Mouse (Mus musculus) frontal cortex, postnatal 10 days (tissue): ENCODE measurements at regions not wholly inside any gene's neighbourhood (a gene's known extent, or its start where the extent isn't known, plus 50 kb on each side); places are given as distances from the start of the nearest gene placed in this dataset.
A peak's percentile ranks its signal among the peaks of the same experiment; 100 is the strongest.
"Not testable (repeated sequence)": the region's sequence is repeated elsewhere in the genome, so short reads cannot be mapped to it uniquely, and the experiment has no call there.

Experiments used
- DNase-seq, 2 experiments: peaks; one replicate each; pipeline ENCODE4 v3.0.0; 2022; ENCODE audit warnings: low spot score in 2 of 2, mixed read lengths in 1 of 2

DNA sequence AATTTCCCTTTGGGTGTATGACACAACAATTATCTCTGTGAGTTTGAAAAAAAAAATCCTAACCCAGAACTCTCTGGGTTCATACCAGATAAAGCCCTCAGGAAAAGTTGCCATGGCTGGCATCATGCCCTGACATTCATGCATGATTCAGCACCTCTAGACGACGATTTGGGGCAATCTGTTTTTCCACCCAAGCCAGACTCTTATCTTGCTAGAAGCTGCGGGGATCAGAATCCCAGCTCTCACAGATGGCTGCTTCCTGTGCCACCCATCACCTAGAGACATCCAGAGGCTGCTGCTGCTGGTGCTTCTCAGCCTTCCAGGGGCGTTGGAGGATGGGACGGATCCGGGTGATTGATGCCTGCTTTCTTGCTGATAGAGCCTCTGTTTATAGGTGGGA, 209.2 kb downstream of the Cd47 start:
- DNase-seq: peak; percentile 40 to 42

DNA sequence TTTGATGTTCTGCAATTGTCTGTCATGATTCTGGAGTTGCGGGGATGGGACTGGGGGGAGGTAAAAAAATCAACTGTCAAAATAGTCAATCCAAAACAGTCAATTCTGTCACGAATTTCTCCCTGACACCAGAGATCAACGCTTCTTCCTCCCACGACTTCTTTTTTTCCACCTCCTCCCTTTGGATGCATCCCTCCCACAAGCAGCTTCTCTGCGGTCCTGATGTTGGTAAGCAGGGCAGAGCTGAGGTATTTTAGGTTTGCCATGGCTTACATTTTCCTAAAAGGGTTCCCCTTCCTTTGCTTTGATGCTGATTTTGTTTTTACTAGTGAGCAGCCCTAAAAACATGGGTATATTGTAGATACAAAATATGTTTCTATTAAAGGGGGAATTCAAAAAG, 209.7 kb downstream of the Cd47 start:
- DNase-seq: no peak

DNA sequence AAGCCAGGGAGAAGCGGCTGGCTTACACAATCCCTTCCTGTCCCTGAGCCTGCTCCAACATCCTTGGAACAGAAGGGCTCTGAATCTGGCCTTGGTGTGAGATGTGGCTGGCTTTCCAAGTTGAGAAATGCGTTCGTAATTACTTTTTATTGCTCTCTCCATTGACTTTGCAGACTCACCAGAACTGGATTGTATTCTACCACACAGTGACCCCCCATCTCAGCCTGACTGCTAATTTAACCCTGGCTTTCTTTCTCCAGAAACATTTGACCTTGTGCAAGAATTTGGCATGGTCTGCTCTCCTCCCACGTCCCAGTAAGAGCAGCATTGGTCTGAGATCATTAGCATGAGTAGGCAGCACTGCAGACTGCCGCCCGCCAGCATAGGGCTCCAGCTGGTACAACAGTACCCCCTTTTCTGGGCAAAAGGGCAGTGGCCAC, 210.2 kb downstream of the Cd47 start:
- DNase-seq: peak; percentile 17 to 30

DNA sequence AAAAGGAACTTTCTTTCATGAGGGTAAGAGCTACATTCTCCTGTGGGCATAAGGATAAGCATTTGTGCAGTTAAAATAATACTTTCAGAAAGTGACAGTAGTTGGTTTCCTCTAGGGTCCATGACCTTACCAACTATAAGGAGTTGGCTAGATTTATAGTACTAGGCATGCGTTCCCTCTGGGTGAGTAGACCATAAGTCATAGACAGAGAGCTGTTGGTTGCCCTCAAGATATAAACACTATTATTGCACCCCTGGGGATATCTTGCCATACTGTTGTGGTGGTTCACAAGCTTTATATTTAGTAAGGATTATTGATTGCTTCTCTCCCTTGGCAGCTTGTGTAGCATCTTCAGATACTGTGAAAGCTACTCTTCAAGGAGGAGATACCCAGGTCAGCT, 223.6 kb downstream of the Cd47 start:
- DNase-seq: no peak

DNA sequence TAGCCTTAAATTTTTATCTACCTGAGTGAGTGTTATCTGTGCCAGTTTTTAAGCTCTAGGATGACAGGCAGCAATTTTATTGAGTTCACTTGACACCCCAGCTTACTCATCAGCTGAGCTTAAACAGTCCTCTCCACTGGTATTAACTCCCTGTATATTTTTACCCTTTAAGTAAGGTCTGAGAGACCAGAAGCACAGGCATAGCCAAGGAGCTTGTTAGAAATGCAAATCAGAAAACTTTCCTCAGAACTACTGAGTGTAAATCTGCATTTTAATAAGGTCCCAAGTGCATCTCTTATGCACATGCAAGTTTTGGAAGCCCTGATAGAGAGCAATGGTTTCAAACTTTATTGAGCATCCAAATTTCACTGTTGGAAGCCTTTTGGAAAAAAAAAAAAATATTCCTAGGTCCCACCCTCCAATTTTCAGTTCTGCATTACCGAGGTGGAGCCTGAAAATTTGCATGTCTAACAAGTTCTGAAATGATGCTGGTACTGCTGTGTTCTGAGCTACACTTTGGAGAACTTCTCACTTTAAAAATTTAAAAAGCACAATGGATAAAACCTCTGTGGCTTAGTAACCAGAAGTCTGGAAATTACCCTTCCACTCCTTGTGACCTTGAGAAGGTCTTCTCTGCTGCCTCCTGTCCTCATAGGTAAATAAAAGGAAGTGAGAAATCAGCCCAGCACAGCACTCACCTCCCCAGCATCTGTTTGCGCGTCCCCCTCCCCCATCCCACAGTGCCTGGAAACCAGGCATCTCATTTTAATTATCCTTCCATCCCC, 226.0 kb downstream of the Cd47 start:
- no peak for DNase-seq

DNA sequence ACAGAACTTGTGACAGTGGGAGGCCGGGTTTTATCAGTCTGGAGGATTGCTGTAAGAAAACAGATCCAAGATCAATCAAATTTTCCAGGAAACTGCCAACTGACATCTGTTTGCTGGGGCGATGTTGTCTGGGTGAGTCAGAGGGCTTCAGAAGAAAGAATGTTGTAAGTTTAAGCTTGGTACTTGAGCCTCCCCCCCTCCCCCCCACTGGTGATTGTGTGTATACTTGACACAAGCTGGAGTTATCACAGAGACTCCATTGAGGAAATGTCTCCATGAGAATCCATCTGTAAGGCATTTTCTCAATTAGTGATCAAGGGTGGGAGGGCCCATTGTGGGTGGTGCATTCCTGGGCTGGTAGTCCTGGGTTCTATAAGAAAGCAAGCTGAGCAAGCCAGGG, 226.9 kb downstream of the Cd47 start:
- DNase-seq: no peak

DNA sequence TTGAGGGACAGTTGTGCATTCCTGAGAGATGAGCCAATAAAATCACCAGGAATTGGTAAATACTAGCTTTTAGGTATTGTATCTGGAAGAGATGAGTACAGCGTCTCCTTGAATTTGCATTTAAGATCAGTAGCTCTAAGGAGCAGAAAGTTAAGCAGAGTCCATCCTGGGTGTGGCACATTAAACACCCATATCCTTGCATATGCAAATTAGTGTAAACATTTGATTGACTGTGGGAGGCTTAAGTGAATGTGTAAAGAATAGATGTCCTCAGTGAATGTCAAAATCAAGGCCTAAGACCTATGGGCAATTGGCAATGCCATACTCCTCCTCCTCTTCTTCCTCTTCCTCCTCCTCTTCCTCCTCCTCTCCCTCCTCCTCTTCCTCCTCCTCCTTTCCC, 229.4 kb downstream of the Cd47 start:
- no peak for DNase-seq

DNA sequence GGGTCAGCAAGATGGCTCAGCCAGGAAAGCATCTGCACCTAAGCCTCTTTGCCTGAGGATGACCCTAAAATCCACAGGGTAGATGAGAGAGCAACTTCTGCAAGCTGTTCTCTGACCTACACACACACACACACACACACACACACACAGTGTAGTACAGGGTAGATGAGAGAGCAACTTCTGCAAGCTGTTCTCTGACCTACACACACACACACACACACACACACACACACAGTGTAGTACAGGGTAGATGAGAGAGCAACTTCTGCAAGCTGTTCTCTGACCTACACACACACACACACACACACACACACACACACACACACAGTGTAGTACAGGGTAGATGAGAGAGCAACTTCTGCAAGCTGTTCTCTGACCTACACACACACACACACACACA, 230.0 kb downstream of the Cd47 start:
- DNase-seq: not testable (repeated sequence)

DNA sequence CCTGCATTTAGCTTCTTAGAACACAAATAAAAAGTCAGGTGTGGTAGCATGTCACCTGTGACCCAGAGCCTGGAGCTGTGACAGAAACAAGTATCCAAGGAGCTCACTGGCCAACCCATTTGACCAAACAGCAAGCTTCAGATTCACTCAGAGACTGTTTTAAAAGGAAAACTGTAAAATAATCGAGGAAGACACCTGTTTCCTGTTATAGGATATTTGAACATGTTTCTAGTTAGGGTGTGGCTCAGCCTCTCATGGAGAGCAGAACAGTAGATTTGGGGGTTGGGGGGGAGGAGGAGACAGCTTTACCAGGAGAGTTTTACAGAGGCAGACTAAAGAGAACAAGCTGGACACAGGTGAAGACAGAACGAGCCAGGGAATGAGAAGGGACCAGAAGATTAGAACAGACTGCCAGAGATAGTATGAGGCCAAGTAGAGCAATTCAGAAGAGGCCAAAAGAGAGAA, 230.6 kb downstream of the Cd47 start:
- no peak for DNase-seq

DNA sequence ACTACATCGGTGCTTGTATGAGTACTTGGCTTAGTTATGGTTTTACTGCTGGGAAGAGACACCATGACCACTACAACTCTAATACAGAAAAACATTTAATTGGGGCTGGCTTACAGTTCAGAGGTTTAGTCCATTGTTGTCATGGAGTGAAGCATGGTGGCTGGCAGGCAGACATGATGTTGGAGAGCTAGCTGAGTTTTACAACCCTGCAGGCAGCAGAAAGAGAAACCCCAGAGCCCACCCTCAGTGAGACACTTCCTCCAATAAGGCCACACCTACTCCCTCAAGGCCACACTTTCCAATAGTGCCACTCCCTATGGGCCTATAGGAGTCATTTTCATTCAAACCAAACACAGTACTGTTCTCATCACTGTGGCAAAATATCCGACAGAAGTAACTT, 232.5 kb downstream of the Cd47 start:
- DNase-seq: no peak

DNA sequence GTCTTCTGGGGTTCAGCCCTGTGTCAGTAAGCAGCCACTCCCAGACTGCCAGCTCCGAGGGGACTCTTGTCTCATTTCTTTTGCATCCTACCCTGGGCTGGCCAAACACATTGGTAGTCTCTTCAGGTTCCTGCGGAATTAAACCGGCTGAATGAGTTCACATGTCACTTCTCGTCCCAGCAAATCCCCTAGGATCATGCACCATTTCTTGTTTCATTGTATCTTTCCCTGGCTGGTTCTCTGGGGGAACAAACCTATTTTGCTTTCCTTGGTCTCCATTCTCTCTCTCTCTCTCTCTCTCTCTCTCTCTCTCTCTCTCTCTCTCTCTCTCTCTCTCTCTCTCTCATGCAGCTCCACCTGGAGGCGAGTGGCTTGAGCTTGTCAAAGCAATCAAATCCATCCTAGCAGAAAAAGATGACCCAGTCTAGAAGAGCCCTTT, 236.0 kb downstream of the Cd47 start:
- no peak for DNase-seq

DNA sequence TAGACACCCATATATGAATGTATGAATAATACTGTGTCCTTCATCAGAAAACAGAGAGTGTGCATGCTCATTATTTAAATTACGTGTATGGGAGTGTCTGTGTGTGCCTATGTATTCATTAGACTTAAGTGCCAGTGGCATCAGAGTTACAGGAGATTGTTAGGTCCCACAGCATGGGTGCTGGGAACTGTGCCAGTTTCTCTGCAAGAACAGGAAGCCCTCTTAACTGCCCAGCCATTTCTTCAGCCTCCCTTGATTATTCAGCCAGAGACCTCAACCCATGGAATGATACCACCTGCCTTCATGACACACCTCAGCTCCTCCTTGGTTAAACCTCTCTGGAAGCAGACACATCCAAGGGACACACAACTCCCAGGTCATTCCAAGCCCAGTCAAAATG, 243.8 kb downstream of the Cd47 start:
- DNase-seq: no peak

DNA sequence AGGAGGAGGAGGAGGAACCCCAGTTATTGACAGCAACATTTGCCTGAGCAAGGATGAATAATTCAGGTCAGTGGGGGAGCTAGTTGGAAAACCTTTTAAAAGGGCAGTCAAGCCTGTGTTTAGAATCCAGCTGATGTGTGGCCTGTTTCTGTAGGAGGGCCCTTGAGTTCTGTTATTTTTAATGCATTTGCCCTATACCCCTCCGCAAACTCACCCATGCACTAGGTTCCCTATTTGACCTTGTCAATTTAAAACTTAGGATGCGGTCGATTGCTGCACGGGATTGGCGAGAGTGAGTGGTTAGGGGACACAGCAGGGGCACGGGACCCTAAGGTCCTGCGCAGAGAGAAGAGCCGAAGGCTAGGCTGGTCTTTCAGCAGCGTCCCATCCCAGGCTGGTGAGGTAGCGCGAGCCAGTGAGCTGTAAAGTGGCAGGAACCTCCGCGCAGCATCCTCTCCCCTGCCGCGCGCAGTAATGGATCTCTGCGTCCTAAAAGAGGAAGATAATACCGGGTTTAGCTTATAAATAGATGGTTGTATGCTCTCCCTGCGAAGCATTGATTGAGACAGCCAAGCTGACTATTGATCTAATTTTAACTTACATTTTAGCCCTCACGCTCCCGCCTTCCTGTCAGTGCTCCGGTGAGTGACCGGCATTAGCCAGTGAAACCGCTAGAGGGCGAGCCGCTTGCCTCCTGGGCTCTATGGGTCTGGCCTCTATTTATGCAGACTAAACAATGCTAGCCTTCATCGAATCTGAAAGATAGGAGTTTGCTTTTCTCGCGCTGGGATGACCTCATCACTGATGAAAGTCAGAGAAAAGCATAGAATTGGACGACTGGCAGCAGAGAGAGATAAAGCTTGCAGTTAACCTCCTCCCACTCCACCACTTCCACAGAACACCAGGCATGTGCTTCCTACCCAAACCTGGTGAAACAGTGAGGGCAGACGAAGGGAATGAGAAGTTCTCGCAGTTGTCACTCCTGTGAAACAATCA, 245.5 kb downstream of the Cd47 start:
- DNase-seq: peak; percentile 30 to 70

DNA sequence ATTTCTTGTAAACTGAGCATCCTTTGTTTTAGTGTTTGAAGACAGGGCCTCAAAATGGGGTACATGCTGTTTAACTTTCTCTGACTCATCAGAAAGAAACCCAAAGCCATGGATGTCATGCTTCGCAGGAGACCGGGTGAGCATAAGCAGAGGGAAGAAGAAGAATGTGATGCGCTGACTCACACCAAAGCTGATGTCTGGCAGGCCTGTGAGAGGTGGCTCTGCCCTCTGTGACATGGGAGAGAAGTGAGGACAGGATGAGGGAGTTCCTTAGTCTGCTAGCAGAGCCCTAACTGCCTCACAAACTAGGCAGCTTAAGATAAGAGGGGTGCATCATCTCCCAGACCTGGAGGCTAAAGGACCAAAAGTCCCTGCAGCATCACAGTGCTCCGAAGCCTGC, 263.2 kb downstream of the Cd47 start:
- no peak for DNase-seq

DNA sequence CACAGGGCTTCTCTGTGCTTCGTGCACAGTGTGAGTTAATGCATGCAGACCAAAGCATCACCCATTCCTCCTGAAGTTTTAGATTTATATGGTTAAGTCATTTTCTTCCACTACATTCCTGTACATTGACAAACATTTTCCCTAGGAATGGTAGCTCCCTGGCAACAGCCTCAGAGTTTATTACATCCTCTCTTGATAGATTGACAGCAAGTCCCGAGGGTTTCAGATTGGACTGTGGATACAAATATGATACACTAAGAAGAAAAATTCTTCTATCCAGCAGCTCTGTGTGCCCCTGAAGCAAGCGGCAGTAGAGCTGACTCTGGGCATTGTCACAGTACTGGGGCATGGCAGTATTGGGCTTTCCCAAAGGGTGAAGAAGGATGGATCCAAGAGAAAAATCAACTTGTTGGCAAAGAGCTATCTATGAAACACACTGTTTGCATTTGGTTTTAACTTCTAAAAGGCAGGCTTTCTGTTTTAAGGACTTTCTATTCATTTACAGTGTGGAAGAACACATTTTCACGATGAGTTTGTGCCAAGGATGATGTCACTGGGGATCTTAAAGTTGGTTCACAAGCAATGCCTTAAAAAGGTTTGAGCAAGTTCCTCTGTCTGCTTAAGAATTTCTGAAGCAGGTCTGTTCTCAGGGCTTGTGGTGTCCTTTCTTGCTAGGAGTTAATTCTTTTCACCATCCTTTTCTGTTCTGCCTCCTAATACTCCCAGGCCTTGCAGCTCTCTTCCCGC, 265.2 kb downstream of the Cd47 start:
- DNase-seq: no peak

DNA sequence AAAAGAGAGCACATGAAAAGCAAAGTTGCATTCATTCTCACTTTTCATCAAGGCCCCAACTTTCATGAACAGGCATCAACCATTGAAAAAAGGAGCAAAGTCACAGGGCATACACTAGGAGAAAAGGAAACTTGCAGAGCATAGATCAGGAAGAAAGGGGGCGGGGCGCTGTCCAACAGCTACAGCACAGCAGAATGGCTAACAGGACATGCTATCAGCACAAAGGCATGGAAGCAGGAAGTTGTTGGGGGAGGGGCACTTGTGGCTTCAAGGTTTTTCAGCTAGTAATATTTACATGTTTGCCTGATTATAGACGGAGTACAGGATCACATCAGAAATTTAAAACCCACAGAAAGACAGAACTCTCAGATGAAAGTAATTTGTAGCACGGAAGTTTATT, 268.7 kb downstream of the Cd47 start:
- DNase-seq: no peak

DNA sequence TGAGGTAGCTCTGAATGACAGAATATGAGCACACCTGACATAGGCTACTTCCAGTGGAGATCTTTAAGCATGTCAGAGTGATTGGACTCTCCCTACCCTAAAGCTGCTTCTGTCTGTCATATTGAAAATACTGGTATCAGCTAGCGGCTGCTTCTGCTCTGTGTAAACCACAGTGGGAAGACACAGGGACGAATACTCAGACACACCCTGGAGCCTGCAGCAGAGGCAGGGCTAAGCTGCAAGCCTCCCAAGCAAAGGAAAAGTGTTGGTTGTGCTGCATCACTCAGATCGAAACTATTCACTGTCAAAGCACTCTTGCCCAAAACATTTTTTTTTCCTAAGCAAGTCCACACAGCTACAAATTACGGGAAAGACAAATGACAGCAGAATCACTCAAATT, 270.4 kb downstream of the Cd47 start:
- no peak for DNase-seq

DNA sequence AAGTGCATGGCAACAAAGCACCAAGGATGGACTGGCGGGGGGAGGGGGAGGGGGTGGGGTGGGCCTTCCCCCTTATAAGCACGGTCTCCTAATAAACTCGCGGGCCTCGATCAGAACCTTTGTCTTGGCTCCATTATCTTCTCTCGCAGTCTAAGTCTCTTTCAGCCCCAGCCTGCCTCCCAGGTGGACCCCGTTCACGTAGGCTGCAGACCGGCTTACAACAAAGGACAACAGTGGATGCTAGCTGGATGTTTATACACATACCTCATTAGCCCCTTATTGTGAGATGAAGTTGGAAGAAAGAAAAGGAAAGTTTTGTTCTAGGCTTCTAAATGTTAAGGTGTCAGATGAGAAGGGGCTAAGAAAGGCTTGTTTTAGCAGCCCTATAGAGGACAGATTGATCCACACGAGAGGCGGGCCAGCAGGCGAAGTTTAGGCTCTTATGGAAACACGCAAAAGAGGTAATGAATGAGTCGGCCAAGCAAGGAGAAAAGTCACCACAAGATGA, 272.6 kb downstream of the Cd47 start:
- no peak for DNase-seq

DNA sequence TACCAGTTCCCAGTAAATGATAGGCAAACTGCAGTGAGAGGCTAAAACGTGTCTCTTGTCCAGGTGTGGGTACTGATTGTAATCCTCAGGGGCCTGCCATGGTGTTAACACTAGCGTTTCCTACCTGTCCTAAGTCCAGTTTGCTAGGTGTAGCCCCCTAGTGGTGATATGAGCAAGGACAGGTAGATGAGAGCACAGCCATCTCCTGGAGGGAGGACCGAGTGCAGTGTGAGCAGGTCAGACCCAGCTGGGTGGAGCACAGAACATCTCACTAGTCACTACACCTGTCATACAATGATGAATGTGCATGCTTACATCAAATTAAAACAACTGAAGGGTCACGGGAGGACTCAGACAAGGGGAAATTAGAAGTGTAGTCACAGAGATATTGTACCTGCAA, 273.6 kb downstream of the Cd47 start:
- no peak for DNase-seq

DNA sequence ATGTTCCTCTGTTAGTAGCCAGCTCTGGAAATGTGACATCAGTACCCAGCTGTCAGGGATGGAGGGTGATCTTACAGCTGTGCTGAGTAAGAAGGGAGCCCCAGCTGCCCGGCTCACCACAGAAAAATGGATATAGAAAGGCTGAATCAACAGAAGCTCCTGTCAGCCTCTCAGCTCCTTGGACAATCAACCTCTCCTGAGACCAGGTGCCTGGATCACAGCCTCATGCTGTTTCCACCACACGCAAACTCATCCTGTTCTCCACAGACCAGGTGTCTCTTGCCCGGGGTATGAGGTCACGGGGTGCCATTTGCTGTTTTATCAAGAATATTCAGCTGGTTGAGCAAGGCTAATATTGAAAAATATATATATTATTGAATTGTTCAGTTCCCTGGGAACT, 275.3 kb downstream of the Cd47 start:
- no peak for DNase-seq

DNA sequence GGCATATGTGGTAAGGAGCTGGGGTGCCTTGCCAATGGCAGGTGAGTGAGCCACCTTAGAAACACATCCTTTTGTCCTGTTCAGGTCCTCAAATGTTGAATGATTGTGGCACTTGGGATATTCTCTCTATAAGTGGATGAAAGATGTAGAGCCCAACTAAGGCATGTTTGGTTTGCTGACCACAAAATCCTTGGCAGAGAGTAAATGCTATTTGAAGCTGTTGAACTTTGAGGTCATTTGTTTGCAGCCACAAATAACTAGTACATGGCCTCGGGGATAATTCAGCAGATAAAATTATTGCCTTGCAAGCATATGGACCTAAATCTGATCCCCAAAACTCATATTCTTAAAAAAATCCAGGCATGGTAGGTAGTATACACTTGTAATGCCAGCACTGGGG, 281.2 kb downstream of the Cd47 start:
- DNase-seq: no peak

DNA sequence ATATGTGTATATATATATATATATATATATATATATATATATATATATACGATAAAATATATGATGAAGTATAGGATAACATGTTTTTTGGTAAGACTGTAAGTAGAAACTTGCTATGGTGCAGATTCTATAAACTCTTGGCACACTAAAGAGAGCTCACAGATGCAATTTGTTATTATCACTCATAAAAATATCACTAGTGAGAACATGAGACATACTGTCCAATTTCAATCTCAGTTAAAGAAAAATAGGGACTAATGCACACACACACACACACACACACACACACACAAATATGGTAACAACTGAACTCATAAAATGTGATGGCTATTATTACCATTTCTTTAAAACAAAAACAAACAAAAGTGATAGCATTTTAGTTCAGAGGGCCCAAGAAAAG, 292.0 kb downstream of the Cd47 start:
- no peak for DNase-seq
